Mouse (Mus musculus): ENCODE results near the gene Cped1. TPM values are rescaled to one million over a fixed set of nuclear protein-coding genes. Genes with fewer than 3 reads are reported as not detected.

Gene Cped1
- polyA plus RNA-seq, 1 experiment = 0.79 TPM

GRCm38 (mm10) chr6:22267807-22268667 is 282.3 kb downstream of the Cped1 start:
- H3K4me2 ChIP-seq (ENCODE audit: low read depth) = no peak overlapping the region
- H3K79me2 ChIP-seq (ENCODE audit: control insufficient read depth, insufficient read depth) = no peaks in the 10 kb centered on the region
- H3ac ChIP-seq (ENCODE audit: control insufficient read depth, insufficient read length) = no peak overlapping the region
- no peak overlapping the region for H3K4me3 ChIP-seq
- no peaks in the 10 kb centered on the region for H3K27me3 ChIP-seq (ENCODE audit: control insufficient read depth, insufficient read depth, insufficient read length)
- H3K36me3 ChIP-seq (ENCODE audit: control insufficient read depth, insufficient read depth) = no peaks in the 10 kb centered on the region
- TF ChIP-seq CEBPB (IDR thresholded peaks at IDR 0.05; ENCODE audit: insufficient read depth, poor library complexity, severe bottlenecking) (no peak), TCF3 (IDR thresholded peaks at IDR 0.05; ENCODE audit: insufficient read length, low read depth) (no peak), MYOG (IDR thresholded peaks at IDR 0.05; ENCODE audit: control insufficient read depth in 1 of 3, insufficient read depth in 1 of 3, insufficient read length in 2 of 3, low read depth in 2 of 3) (no peak), REST (IDR thresholded peaks at IDR 0.05; ENCODE audit: insufficient read depth, insufficient read length) (no peak), TCF12 (IDR thresholded peaks at IDR 0.05; ENCODE audit: insufficient read depth, poor library complexity, severe bottlenecking) (no peak), SRF (IDR thresholded peaks at IDR 0.05; ENCODE audit: control insufficient read depth, insufficient read length, low read depth) (no peak), USF1 (IDR thresholded peaks at IDR 0.05; ENCODE audit: low read depth) (no peak), POLR2A (IDR thresholded peaks at IDR 0.05; ENCODE audit: insufficient read length, low read depth) (no peak), MYOD1 (IDR thresholded peaks at IDR 0.05; ENCODE audit: control insufficient read depth in 1 of 3, insufficient read length in 2 of 3, low read depth in 2 of 3) (no peak), POLR2AphosphoS2 (IDR thresholded peaks at IDR 0.05; ENCODE audit: insufficient read length, low read depth) (no peak), MAX (IDR thresholded peaks at IDR 0.05; ENCODE audit: low read depth) (no peak), E2F4 (IDR thresholded peaks at IDR 0.05; ENCODE audit: insufficient read depth) (no peak)

- Histone ChIP-seq H3K4me3 (no peak overlapping the region), H3K4me2 (ENCODE audit: low read depth) (no peak overlapping the region), H3K36me3 (ENCODE audit: control insufficient read depth, insufficient read depth) (no peaks in the 10 kb centered on the region), H3ac (ENCODE audit: control insufficient read depth, insufficient read length) (no peak overlapping the region), H3K27me3 (ENCODE audit: control insufficient read depth, insufficient read depth, insufficient read length) (no peaks in the 10 kb centered on the region), H3K79me2 (ENCODE audit: control insufficient read depth, insufficient read depth) (no peaks in the 10 kb centered on the region)
- TF ChIP-seq POLR2A (IDR thresholded peaks at IDR 0.05; ENCODE audit: insufficient read length, low read depth) (no peak), TCF12 (IDR thresholded peaks at IDR 0.05; ENCODE audit: insufficient read depth, poor library complexity, severe bottlenecking) (no peak), USF1 (IDR thresholded peaks at IDR 0.05; ENCODE audit: low read depth) (no peak), CEBPB (IDR thresholded peaks at IDR 0.05; ENCODE audit: insufficient read depth, poor library complexity, severe bottlenecking) (no peak), SRF (IDR thresholded peaks at IDR 0.05; ENCODE audit: control insufficient read depth, insufficient read length, low read depth) (no peak), MYOD1 (IDR thresholded peaks at IDR 0.05; ENCODE audit: control insufficient read depth in 1 of 3, insufficient read length in 2 of 3, low read depth in 2 of 3) (no peak), POLR2AphosphoS2 (IDR thresholded peaks at IDR 0.05; ENCODE audit: insufficient read length, low read depth) (no peak)
These were observed 283.0 kb downstream of the Cped1 start for GRCm38 (mm10) chr6:22268677-22269076.

GRCm38 (mm10) chr6:22269840-22270521 is 284.3 kb downstream of the Cped1 start:
- no peak for TF ChIP-seq MYOG (IDR thresholded peaks at IDR 0.05; ENCODE audit: control insufficient read depth in 1 of 3, insufficient read depth in 1 of 3, insufficient read length in 2 of 3, low read depth in 2 of 3)
- no peak for TF ChIP-seq SRF (IDR thresholded peaks at IDR 0.05; ENCODE audit: control insufficient read depth, insufficient read length, low read depth)
- no peak for TF ChIP-seq MYOD1 (IDR thresholded peaks at IDR 0.05; ENCODE audit: control insufficient read depth in 1 of 3, insufficient read length in 2 of 3, low read depth in 2 of 3)
- TF ChIP-seq CEBPB (IDR thresholded peaks at IDR 0.05; ENCODE audit: insufficient read depth, poor library complexity, severe bottlenecking) = no peak
- no peak for TF ChIP-seq TCF12 (IDR thresholded peaks at IDR 0.05; ENCODE audit: insufficient read depth, poor library complexity, severe bottlenecking)
- TF ChIP-seq E2F4 (IDR thresholded peaks at IDR 0.05; ENCODE audit: insufficient read depth) = no peak
- TF ChIP-seq REST (IDR thresholded peaks at IDR 0.05; ENCODE audit: insufficient read depth, insufficient read length) = no peak
- Histone ChIP-seq H3K36me3 (ENCODE audit: control insufficient read depth, insufficient read depth) (no peaks in the 10 kb centered on the region), H3K4me2 (ENCODE audit: low read depth) (peak overlapping the region; percentile 71), H3K4me3 (no peak overlapping the region), H3ac (ENCODE audit: control insufficient read depth, insufficient read length) (no peak overlapping the region), H3K27me3 (ENCODE audit: control insufficient read depth, insufficient read depth, insufficient read length) (no peaks in the 10 kb centered on the region), H3K79me2 (ENCODE audit: control insufficient read depth, insufficient read depth) (no peaks in the 10 kb centered on the region)

- Histone ChIP-seq H3K4me2 (ENCODE audit: low read depth) (no peak overlapping the region), H3K36me3 (ENCODE audit: control insufficient read depth, insufficient read depth) (no peaks in the 10 kb centered on the region), H3ac (ENCODE audit: control insufficient read depth, insufficient read length) (no peak overlapping the region), H3K27me3 (ENCODE audit: control insufficient read depth, insufficient read depth, insufficient read length) (no peaks in the 10 kb centered on the region), H3K79me2 (ENCODE audit: control insufficient read depth, insufficient read depth) (no peaks in the 10 kb centered on the region), H3K4me3 (no peak overlapping the region)
- TF ChIP-seq MYOD1 (IDR thresholded peaks at IDR 0.05; ENCODE audit: control insufficient read depth in 1 of 3, insufficient read length in 2 of 3, low read depth in 2 of 3) = no peak
- TF ChIP-seq CEBPB (IDR thresholded peaks at IDR 0.05; ENCODE audit: insufficient read depth, poor library complexity, severe bottlenecking) = peak; percentile 81; the same call in 1 of the 2 replicates
These were observed 292.2 kb downstream of the Cped1 start for GRCm38 (mm10) chr6:22277941-22278340.
